Mouse (Mus musculus): Measurements from ENCODE around the gene Smad5. TPM values are rescaled to one million over a fixed set of nuclear protein-coding genes. Genes with fewer than 3 reads are reported as not detected.
A peak's percentile ranks its signal among the peaks of the same experiment; 100 is the strongest.

Smad5 gene
- polyA plus RNA-seq, 1 experiment from 2014 or later = 37.2 TPM

- Histone ChIP-seq H3K4me1 (peaks cover 27% of the 10 kb centered on the region), H3K4me3 (peak overlapping the region; percentile 81), H3K27ac (no peak overlapping the region), H3K9ac (peak overlapping the region; percentile 92; the same call in 1 of the 2 replicates), H3K4me2 (replicated peaks) (peak overlapping the region; percentile 79), H3K27me3 (replicated peaks) (no peaks in the 10 kb centered on the region), H3K36me3 (peaks cover 15% of the 10 kb centered on the region), H3K9me3 (no peaks in the 10 kb centered on the region)
- no peak for ATAC-seq (ENCODE audit: low FRiP score, low read depth)
- 81% methylated on average over 2 of the region's 2 CpGs for WGBS
Observed at GRCm38 (mm10) chr13:56704596-56704995, 1.8 kb downstream of the Smad5 start.

- WGBS = 98% methylated on average over 4 of the region's 4 CpGs
- H3K36me3 ChIP-seq = peaks cover 18% of the 10 kb centered on the region
- H3K27me3 ChIP-seq (replicated peaks) = no peaks in the 10 kb centered on the region
- H3K4me1 ChIP-seq = peaks cover 35% of the 10 kb centered on the region
- H3K4me3 ChIP-seq = no peak overlapping the region
- no peak overlapping the region for H3K27ac ChIP-seq
- H3K9ac ChIP-seq = no peak overlapping the region
- no peak overlapping the region for H3K4me2 ChIP-seq (replicated peaks)
- H3K9me3 ChIP-seq = no peaks in the 10 kb centered on the region
- no peak for ATAC-seq (ENCODE audit: low FRiP score, low read depth)
Observed at GRCm38 (mm10) chr13:56707111-56707510, 4.3 kb downstream of the Smad5 start.

- ATAC-seq (ENCODE audit: low FRiP score, low read depth) = no peak
Observed at GRCm38 (mm10) chr13:56707606-56708005, 4.8 kb downstream of the Smad5 start.

DNA sequence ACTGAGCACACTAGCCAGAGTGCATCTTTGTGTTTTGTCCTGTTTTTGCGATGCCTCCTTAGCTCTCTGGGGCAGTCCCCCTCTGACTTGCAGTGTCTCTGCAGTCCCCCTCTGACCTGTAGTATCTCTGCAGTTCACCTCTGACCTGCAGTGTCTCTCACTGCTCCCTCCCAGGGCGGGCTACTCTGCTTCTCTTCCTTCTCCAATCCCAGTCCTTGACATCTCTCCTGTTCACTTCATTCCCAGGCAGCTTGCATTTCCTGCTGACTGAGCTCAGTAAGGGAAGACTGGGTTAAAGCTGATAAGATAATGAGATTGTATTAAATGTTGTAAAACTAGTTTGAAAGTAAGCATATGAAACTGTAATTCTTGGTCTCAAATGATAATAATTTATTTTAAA is 7.8 kb downstream of the Smad5 start:
- Histone ChIP-seq H3K27ac (no peak overlapping the region), H3K4me2 (replicated peaks) (no peak overlapping the region), H3K9me3 (no peaks in the 10 kb centered on the region), H3K27me3 (replicated peaks) (no peaks in the 10 kb centered on the region), H3K9ac (no peak overlapping the region), H3K4me3 (no peak overlapping the region), H3K36me3 (peaks cover 24% of the 10 kb centered on the region), H3K4me1 (peaks cover 13% of the 10 kb centered on the region)
- 81% methylated on average over 2 of the region's 2 CpGs for WGBS
- ATAC-seq (ENCODE audit: low FRiP score, low read depth) = no peak

More at GRCm38 (mm10) chr13:56707606-56708005, 4.8 kb downstream of the Smad5 start:
- H3K4me3 ChIP-seq = no peak overlapping the region
- H3K9me3 ChIP-seq = no peaks in the 10 kb centered on the region
- no peak overlapping the region for H3K9ac ChIP-seq
- H3K27ac ChIP-seq = no peak overlapping the region
- peaks cover 23% of the 10 kb centered on the region for H3K36me3 ChIP-seq
- no peaks in the 10 kb centered on the region for H3K27me3 ChIP-seq (replicated peaks)
- peaks cover 31% of the 10 kb centered on the region for H3K4me1 ChIP-seq
- 92% methylated on average over 4 of the region's 4 CpGs for WGBS
- H3K4me2 ChIP-seq (replicated peaks) = no peak overlapping the region

DNA sequence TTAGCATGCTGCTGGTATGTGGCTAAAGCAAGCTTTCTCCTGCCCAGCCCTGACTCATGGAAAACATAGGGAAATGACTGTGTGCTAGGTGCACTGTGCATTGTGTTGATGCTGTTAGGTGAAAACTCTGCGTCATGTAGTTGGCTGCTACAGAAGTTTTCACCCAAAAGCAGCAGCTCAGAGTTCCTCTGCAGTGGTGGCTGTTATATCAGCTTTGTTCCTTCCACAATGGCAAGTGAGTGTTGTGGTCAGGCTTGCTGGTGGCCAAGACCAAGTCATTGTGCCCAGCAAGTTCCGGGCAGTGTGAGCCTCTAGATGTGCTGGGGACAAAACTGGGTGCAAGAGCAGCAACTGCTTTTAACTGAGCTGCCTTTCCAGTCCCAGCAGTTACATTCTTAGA is 9.4 kb downstream of the Smad5 start:
- WGBS = 97% methylated on average over 2 of the region's 2 CpGs
- H3K9me3 ChIP-seq = no peaks in the 10 kb centered on the region
- H3K4me3 ChIP-seq = no peak overlapping the region
- no peaks in the 10 kb centered on the region for H3K27me3 ChIP-seq (replicated peaks)
- H3K9ac ChIP-seq = no peak overlapping the region
- peaks cover 8% of the 10 kb centered on the region; the same call in 1 of the 2 replicates for H3K4me1 ChIP-seq
- ATAC-seq (ENCODE audit: low FRiP score, low read depth) = no peak
- no peak overlapping the region for H3K27ac ChIP-seq
- peaks cover 21% of the 10 kb centered on the region for H3K36me3 ChIP-seq
- H3K4me2 ChIP-seq (replicated peaks) = no peak overlapping the region

DNA sequence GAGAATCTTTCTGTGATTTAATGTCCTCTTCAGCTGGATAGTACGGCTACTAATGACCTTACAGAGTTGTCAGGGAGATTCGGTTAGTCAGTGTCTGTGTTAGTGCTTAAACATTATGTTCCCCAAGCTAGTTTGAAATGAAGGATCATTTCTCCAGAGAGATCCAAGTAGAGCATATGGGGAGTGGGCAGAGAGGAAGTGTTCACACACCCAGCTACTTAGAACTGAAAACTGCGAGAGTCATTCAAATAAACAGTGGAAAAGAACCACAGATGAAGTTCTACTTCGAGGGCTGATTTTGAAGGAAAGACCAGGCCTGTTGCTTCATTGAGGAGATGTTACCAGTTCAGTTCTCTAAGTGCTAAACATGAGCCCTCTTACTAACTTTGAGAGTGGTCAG is 23.7 kb downstream of the Smad5 start:
- Histone ChIP-seq H3K4me3 (no peak overlapping the region), H3K4me1 (no peaks in the 10 kb centered on the region), H3K36me3 (peaks cover 71% of the 10 kb centered on the region), H3K9me3 (no peaks in the 10 kb centered on the region), H3K27me3 (replicated peaks) (no peaks in the 10 kb centered on the region), H3K4me2 (replicated peaks) (no peak overlapping the region), H3K27ac (no peak overlapping the region), H3K9ac (no peak overlapping the region)
- WGBS = 87% methylated on average over 4 of the region's 4 CpGs
- ATAC-seq (ENCODE audit: low FRiP score, low read depth) = no peak

- H3K9ac ChIP-seq = no peak overlapping the region
- H3K27me3 ChIP-seq (replicated peaks) = no peaks in the 10 kb centered on the region
- no peaks in the 10 kb centered on the region for H3K4me1 ChIP-seq
- H3K4me2 ChIP-seq (replicated peaks) = no peak overlapping the region
- no peaks in the 10 kb centered on the region for H3K9me3 ChIP-seq
- WGBS = 93% methylated on average over 7 of the region's 7 CpGs
- no peak overlapping the region for H3K27ac ChIP-seq
- peaks cover 85% of the 10 kb centered on the region for H3K36me3 ChIP-seq
- no peak overlapping the region for H3K4me3 ChIP-seq
- no peak for ATAC-seq (ENCODE audit: low FRiP score, low read depth)
Observed at GRCm38 (mm10) chr13:56729046-56729445, 26.2 kb downstream of the Smad5 start.

- peaks cover 83% of the 10 kb centered on the region for H3K36me3 ChIP-seq
- no peak overlapping the region for H3K4me3 ChIP-seq
- H3K9ac ChIP-seq = no peak overlapping the region
- H3K27ac ChIP-seq = no peak overlapping the region
- H3K4me1 ChIP-seq = no peaks in the 10 kb centered on the region
- H3K27me3 ChIP-seq (replicated peaks) = no peaks in the 10 kb centered on the region
- WGBS = 88% methylated on average over 4 of the region's 4 CpGs
- H3K9me3 ChIP-seq = no peaks in the 10 kb centered on the region
- ATAC-seq (ENCODE audit: low FRiP score, low read depth) = no peak
- H3K4me2 ChIP-seq (replicated peaks) = no peak overlapping the region
Observed at GRCm38 (mm10) chr13:56734617-56735016, 31.8 kb downstream of the Smad5 start.

DNA sequence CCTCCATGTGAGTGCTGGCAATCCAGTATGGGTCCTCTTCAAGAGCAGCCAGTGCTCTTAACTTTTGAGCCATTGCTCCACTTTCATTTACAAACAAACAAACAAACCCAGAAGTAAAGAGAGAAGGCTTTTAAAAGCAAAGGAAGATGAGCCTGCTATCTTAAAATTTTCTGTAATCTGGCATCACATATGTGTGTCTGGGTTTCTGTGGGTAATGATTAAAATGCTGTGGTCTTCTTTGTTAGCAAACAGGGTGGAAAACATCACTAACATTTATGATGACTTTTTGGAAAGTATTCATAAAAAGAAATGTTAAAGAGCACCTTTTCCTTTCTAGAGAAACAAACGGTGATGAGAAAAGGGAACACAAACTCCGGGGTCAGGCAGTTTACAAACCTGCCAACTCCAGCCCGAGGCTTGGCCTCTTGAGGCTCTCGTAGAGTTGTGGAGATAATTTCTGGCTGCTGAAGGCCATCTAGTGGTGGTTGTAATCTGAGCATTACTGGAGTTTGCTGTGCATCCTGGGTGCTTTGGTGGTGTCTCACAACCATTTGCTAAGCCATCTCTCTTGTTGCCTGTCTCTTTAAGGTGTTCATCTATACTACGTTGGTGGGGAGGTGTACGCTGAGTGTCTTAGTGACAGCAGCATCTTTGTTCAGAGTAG is 32.5 kb downstream of the Smad5 start:
- ATAC-seq (ENCODE audit: low FRiP score, low read depth) = no peak
- peaks cover 81% of the 10 kb centered on the region for H3K36me3 ChIP-seq
- no peaks in the 10 kb centered on the region for H3K9me3 ChIP-seq
- WGBS = 70% methylated on average over 6 of the region's 6 CpGs
- H3K9ac ChIP-seq = no peak overlapping the region
- no peak overlapping the region for H3K4me2 ChIP-seq (replicated peaks)
- H3K4me1 ChIP-seq = no peaks in the 10 kb centered on the region
- H3K27ac ChIP-seq = no peak overlapping the region
- H3K27me3 ChIP-seq (replicated peaks) = no peaks in the 10 kb centered on the region
- no peak overlapping the region for H3K4me3 ChIP-seq

DNA sequence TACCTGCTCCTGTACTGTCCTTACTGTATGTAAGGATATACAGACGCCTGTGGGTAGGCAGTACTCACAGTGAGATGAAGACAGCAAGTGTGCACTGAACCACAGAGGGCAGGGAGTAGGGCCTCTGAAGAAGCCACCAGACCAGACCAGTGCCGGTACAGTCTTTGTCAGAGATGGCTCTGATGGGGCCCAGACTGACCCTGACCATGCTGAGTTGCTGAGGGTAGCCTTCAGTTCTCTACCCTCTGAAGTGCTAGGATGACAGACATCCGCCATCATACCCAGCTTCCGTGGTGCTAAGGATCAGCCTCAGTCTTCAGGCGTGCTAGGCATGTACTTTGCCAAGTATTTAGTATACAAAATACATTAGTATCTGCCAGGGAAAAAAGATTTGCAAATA is 36.7 kb downstream of the Smad5 start:
- Histone ChIP-seq H3K36me3 (peaks cover 56% of the 10 kb centered on the region), H3K4me3 (no peak overlapping the region), H3K27ac (no peak overlapping the region), H3K9me3 (no peaks in the 10 kb centered on the region), H3K4me2 (replicated peaks) (no peak overlapping the region), H3K27me3 (replicated peaks) (no peaks in the 10 kb centered on the region), H3K4me1 (no peaks in the 10 kb centered on the region), H3K9ac (no peak overlapping the region)
- ATAC-seq (ENCODE audit: low FRiP score, low read depth) = no peak
- WGBS = 95% methylated on average over 5 of the region's 5 CpGs

DNA sequence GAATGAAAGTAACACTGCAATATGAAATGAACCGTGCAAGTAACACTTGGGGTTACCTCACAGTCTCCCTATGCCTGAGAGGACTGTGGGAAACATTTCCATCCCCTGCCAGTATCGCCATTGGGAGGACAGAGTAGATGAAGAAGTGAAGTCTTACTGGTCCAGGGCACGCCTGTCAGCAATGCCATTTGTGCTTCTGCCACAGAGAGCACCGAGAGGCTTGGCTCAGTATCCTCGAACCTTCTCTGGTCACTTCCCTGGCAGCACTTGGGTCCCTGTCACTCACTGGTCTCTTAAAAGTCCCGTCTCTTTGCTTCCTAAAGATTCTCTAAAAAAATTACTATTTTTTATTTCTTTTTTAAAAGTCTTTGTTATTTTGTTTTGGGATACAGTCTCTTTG is 37.7 kb downstream of the Smad5 start:
- Histone ChIP-seq H3K36me3 (peaks cover 50% of the 10 kb centered on the region), H3K9me3 (no peaks in the 10 kb centered on the region), H3K4me1 (no peaks in the 10 kb centered on the region), H3K27me3 (replicated peaks) (no peaks in the 10 kb centered on the region), H3K4me3 (no peak overlapping the region), H3K4me2 (replicated peaks) (no peak overlapping the region), H3K9ac (no peak overlapping the region), H3K27ac (no peak overlapping the region)
- 87% methylated on average over 6 of the region's 6 CpGs for whole genome bisulfite sequencing
- ATAC-seq (ENCODE audit: low FRiP score, low read depth) = no peak

DNA sequence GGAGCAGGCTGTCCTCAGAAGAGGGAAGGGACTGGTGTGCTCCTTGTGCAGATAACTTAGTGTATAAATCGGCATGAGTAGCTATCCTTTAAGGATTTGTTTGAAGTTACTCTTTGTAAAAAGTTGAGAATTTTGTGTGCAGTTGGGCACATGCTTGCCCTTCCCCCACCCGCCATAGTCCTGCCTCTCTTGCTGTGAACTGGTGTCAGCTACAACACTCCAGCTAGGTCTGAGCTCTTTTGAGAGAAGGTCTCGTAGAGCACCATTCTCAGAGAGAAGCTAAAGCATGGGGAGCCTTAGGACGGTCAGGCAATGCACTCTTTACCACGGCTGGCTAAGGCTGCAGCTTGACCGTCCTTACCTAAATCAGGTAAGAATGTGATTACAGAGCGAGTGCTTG is 38.9 kb downstream of the Smad5 start:
- H3K9ac ChIP-seq = no peak overlapping the region
- H3K4me1 ChIP-seq = no peaks in the 10 kb centered on the region
- no peak overlapping the region for H3K4me2 ChIP-seq (replicated peaks)
- H3K27me3 ChIP-seq (replicated peaks) = no peaks in the 10 kb centered on the region
- H3K4me3 ChIP-seq = no peak overlapping the region
- WGBS = 91% methylated on average over 7 of the region's 7 CpGs
- no peaks in the 10 kb centered on the region for H3K9me3 ChIP-seq
- no peak overlapping the region for H3K27ac ChIP-seq
- H3K36me3 ChIP-seq = peaks cover 40% of the 10 kb centered on the region
- no peak for ATAC-seq (ENCODE audit: low FRiP score, low read depth)

GRCm38 (mm10) chr13:56742325-56742901 is 39.6 kb downstream of the Smad5 start:
- H3K27ac ChIP-seq = no peak overlapping the region
- no peaks in the 10 kb centered on the region for H3K9me3 ChIP-seq
- WGBS = 77% methylated on average over 6 of the region's 6 CpGs
- H3K36me3 ChIP-seq = peaks cover 34% of the 10 kb centered on the region
- no peak overlapping the region for H3K4me3 ChIP-seq
- no peak for ATAC-seq (ENCODE audit: low FRiP score, low read depth)
- no peaks in the 10 kb centered on the region for H3K4me1 ChIP-seq
- no peak overlapping the region for H3K4me2 ChIP-seq (replicated peaks)
- no peak overlapping the region for H3K9ac ChIP-seq
- no peaks in the 10 kb centered on the region for H3K27me3 ChIP-seq (replicated peaks)

All from neural tube, embryonic 12.5 days (tissue).